Mouse (Mus musculus): ENCODE measurements at regions not wholly inside any gene's neighbourhood (a gene's known extent, or its start where the extent isn't known, plus 50 kb on each side); places are given as distances from the start of the nearest gene placed in this dataset.

DNA sequence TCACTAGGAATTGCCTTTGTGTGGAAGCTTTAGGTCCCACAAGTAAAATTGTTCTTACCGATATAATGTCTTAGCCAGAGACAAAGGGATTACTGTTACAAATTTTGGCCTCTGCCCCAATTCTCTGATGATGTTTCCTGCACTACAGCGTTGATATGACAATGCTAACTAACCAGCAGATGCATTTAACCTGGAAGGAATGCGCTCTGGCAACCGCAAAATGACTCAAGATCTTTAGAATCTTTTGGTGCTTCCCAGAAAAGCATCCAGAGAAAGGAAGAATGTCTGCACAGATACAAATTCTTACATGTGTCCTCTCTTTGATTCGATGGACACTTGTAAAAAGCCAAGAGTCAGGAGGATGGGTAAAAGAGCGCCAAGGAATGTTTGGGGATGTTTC is 221.3 kb downstream of the Mtx2 start:
- H3K36me3 ChIP-seq: no peaks in the 10 kb centered on the region
- no peak overlapping the region for H3K4me3 ChIP-seq
- H3K9me3 ChIP-seq (replicated peaks): no peaks in the 10 kb centered on the region
- 0 out of 2 replicates have a peak, but pooled peaks cover 3% of the 10 kb centered on the region for H3K4me1 ChIP-seq
- no peak for DNase-seq (ENCODE audit: low spot score)
- H3K27ac ChIP-seq (replicated peaks): no peak overlapping the region
- no peaks in the 10 kb centered on the region for H3K27me3 ChIP-seq (ENCODE audit: low read depth, poor library complexity, severe bottlenecking)
- 85% methylated on average over 6 of the region's 6 CpGs for WGBS

DNA sequence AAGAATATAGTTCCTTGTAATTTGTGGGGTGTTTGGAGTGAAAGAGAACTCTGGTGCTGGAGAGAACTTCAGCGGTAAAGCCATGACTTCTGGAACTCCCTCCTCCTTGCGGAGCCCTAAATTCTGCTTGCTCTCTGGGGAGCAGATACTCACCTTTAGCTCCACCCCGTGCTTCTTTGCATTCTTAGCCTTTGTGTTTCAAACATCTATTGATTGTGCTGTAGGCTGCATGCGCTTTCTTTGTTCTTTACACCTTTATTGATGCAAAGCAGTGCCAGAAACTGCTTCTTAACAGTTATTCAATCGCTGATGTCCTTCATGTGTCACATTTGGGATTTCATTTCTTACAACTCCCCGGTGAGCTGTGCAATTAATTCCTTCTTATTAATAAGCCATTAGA is 222.5 kb downstream of the Mtx2 start:
- H3K36me3 ChIP-seq: no peaks in the 10 kb centered on the region
- 39% methylated on average over 6 of the region's 6 CpGs for WGBS
- no peak overlapping the region for H3K4me3 ChIP-seq
- 0 out of 2 replicates have a peak, but pooled peaks cover 3% of the 10 kb centered on the region for H3K4me1 ChIP-seq
- H3K9me3 ChIP-seq (replicated peaks): no peaks in the 10 kb centered on the region
- no peak for DNase-seq (ENCODE audit: low spot score)
- H3K27ac ChIP-seq (replicated peaks): no peak overlapping the region
- no peaks in the 10 kb centered on the region for H3K27me3 ChIP-seq (ENCODE audit: low read depth, poor library complexity, severe bottlenecking)

DNA sequence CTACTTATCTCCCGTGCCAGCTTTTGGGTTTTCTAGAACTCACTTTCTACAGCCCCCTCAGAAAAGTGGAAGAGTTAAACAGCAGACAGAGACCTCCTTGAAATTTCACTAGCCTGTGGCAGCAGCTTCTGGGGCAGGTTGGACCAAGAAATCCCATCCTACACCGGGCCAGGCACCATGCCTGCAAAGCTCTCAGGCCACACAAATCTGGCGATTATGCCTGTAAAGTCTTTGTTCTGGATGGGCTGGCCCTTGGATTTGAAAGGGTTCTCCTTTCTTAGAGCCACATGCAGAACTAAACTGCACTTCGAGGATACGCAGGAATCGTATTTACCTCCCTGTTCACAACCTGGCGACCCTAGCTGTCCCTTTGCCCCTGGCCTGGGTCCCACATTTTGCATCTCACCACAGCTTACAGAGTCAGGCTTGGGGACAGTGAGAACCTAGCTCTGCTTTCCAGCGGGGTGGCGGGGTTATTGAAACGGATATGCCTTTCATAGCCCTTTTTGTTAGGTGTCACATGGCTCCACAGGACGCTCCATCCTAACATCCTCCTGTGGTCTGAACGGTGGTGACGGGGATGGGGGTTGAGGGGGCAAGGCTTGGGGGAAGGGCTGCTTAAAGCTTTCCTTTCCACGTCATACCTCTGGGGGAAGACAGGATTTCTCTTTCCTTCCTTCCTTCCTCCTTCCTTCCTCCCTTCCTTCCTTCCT is 229.0 kb downstream of the Mtx2 start:
- 25% methylated on average over 14 of the region's 14 CpGs for WGBS
- peak; percentile 47 for DNase-seq (ENCODE audit: low spot score)
- H3K4me1 ChIP-seq: peaks cover 8% of the 10 kb centered on the region
- peak overlapping the region; percentile 51 for H3K4me3 ChIP-seq
- no peaks in the 10 kb centered on the region for H3K9me3 ChIP-seq (replicated peaks)
- H3K27ac ChIP-seq (replicated peaks): peak overlapping the region; percentile 70
- peaks cover 34% of the 10 kb centered on the region for H3K27me3 ChIP-seq (ENCODE audit: low read depth, poor library complexity, severe bottlenecking)
- H3K36me3 ChIP-seq: no peaks in the 10 kb centered on the region

DNA sequence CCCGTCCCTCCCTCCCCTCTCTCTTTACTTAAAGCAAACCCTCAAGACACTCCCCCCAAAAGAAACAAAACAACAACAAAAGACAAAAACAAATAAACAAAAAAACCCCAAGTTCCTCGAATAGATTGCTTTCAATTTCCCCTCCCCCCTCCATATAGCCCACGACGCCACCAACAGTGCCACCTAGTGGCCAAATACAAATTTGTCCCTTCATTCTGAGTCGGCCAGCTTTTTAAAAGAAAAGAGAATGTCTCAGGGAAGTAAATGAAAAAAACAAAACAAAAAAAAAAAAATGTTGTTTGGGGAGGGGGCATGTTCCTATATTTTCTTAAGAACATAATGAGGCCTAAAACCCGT is 229.6 kb downstream of the Mtx2 start:
- H3K36me3 ChIP-seq: no peaks in the 10 kb centered on the region
- H3K27ac ChIP-seq (replicated peaks): peak overlapping the region; percentile 70
- H3K4me3 ChIP-seq: peak overlapping the region; percentile 51
- 0% methylated on average over 6 of the region's 6 CpGs for WGBS
- peaks cover 39% of the 10 kb centered on the region for H3K27me3 ChIP-seq (ENCODE audit: low read depth, poor library complexity, severe bottlenecking)
- peak; percentile 52 for DNase-seq (ENCODE audit: low spot score)
- H3K9me3 ChIP-seq (replicated peaks): no peaks in the 10 kb centered on the region
- H3K4me1 ChIP-seq: peaks cover 12% of the 10 kb centered on the region

DNA sequence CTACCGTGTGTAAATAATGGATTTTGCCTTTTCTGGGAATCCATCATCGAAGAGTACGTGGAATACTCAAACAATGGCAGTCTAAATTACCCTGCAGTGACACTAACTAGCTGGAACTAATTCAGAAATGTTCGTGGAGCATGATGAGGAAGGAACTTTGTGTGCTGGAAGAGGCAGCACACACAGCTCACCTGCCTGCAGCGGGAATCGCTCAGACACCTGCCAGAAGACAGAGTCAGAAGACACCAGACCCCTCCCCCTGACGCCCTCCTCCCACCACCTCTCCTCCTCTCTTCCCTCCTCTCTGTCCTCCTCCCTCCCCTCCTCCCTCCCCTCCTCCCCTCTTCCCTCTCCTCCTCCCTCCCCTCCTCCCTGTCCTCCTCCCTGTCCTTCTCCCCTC is 235.4 kb downstream of the Mtx2 start:
- Histone ChIP-seq H3K4me1 (peaks cover 36% of the 10 kb centered on the region), H3K27me3 (ENCODE audit: low read depth, poor library complexity, severe bottlenecking) (peaks cover 32% of the 10 kb centered on the region), H3K9me3 (replicated peaks) (no peaks in the 10 kb centered on the region), H3K4me3 (no peak overlapping the region), H3K27ac (replicated peaks) (no peak overlapping the region), H3K36me3 (no peaks in the 10 kb centered on the region)
- no peak for DNase-seq (ENCODE audit: low spot score)
- 64% methylated on average over 7 of the region's 7 CpGs for whole genome bisulfite sequencing

DNA sequence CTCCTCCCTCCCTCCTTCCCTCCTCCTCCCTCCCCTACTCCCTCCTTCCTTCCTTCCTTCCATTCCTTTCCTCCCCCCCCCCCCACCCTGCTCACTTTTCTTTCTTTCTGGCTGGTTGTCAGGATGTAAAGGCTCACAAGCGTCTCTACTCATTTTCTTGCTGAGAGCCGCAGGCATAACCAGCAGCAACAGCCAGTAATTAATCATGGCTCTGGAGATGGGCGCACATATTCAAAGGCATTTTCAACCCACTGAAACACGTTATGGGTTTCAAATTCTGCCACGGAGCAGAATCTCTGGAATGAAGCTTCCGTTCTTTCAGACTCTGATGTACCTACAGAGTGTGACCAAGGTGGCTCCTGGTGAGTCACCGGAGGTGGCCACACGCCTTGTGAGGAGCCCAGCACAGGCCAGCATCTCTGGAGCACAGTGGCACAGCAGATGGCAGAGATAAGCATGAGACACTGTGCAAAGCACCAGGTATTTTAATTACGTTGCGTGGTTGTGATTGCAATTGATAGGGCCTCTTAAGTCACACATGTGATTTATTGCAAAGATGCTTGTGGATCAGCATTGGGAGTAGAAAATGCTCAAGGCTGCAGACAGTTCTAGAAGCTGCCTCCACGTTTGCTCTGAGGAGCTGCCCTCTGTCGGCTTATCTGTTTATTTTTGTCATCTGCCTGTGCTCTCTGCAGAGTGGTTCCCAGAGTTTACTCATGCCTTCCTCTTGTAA is 236.0 kb downstream of the Mtx2 start:
- Histone ChIP-seq H3K9me3 (replicated peaks) (no peaks in the 10 kb centered on the region), H3K4me1 (peaks cover 36% of the 10 kb centered on the region), H3K4me3 (no peak overlapping the region), H3K27ac (replicated peaks) (no peak overlapping the region), H3K27me3 (ENCODE audit: low read depth, poor library complexity, severe bottlenecking) (peaks cover 26% of the 10 kb centered on the region), H3K36me3 (no peaks in the 10 kb centered on the region)
- WGBS: 77% methylated on average over 12 of the region's 12 CpGs
- DNase-seq (ENCODE audit: low spot score): no peak

DNA sequence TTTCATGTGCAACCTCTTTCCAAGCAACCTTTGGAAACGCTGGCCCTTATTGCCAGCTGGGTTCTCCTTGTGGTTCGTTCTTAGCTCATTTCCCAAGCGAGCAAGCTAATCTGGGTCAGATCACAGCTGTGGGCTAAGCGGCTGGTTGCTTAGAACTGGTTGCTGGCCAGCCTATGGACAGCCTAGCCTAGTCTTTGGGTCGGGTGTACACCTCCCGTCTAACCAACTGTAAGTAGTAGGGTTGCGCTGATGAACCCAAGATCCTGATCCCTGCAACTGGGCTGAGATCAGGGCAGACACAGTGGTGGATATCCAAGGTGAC is 236.5 kb downstream of the Mtx2 start:
- peaks cover 36% of the 10 kb centered on the region for H3K4me1 ChIP-seq
- no peak overlapping the region for H3K4me3 ChIP-seq
- DNase-seq (ENCODE audit: low spot score): no peak
- peaks cover 22% of the 10 kb centered on the region for H3K27me3 ChIP-seq (ENCODE audit: low read depth, poor library complexity, severe bottlenecking)
- H3K9me3 ChIP-seq (replicated peaks): no peaks in the 10 kb centered on the region
- WGBS: 91% methylated on average over 7 of the region's 7 CpGs
- no peaks in the 10 kb centered on the region for H3K36me3 ChIP-seq
- H3K27ac ChIP-seq (replicated peaks): no peak overlapping the region

DNA sequence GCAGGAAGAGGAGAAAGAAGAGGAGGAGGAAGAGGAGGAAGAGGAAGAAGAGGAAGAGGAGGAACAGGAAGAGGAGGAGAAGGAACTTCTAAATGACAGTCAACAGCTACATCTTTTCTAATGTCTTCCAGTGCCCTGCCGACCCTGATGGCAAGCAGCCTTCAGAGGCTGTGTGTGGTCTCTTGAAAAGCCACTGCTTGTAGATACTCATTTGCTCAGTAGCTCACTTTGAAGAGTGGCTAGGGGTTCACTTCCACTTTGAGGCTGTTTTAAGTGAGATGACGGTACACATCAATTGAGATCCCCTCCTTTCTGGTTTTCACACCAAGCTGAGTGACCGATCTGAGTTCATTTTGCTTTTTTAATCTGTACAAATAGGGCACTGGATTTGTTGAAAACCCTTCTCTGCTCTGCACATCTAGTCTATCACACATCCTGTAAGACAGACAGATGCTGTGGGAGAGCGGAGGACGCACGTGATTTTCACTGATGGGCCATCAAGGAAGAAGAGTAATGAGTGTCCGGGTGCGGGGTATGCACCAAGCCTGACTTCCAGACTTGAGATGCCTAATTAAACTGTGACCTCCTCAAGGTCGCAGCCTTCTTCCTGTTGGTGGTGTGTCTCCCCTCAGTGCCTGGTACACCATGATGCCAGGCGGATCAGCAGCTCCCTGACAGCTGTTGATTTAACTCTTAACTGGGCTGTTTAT is 239.0 kb downstream of the Mtx2 start:
- H3K9me3 ChIP-seq (replicated peaks): no peaks in the 10 kb centered on the region
- 86% methylated on average over 10 of the region's 10 CpGs for WGBS
- H3K4me3 ChIP-seq: no peak overlapping the region
- H3K36me3 ChIP-seq: no peaks in the 10 kb centered on the region
- peaks cover 35% of the 10 kb centered on the region for H3K4me1 ChIP-seq
- no peak overlapping the region for H3K27ac ChIP-seq (replicated peaks)
- no peak for DNase-seq (ENCODE audit: low spot score)
- H3K27me3 ChIP-seq (ENCODE audit: low read depth, poor library complexity, severe bottlenecking): peaks cover 12% of the 10 kb centered on the region

DNA sequence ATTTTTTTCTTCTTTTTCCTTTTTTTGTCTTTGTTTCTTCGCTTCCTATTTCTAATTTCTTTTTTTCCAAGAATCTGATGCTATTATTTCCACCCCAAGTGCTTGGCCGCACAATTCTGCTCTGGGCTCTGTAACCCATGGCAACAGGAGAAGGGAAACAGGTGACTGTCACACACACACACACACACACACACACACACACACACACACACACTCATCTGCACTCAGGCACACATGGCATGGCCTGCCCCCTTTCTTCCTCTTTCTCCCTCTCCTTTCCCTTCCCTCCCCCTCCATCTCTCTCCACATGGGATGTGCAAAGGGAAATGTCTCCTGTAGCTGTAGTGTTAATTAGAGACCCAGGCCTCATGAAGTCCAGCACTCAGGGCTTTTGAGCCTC is 239.7 kb downstream of the Mtx2 start:
- H3K27ac ChIP-seq (replicated peaks): no peak overlapping the region
- H3K4me3 ChIP-seq: no peak overlapping the region
- H3K4me1 ChIP-seq: peaks cover 29% of the 10 kb centered on the region
- DNase-seq (ENCODE audit: low spot score): no peak
- H3K9me3 ChIP-seq (replicated peaks): no peaks in the 10 kb centered on the region
- no peaks in the 10 kb centered on the region for H3K36me3 ChIP-seq
- H3K27me3 ChIP-seq (ENCODE audit: low read depth, poor library complexity, severe bottlenecking): peaks cover 4% of the 10 kb centered on the region
- WGBS: 67% methylated on average over 2 of the region's 2 CpGs

DNA sequence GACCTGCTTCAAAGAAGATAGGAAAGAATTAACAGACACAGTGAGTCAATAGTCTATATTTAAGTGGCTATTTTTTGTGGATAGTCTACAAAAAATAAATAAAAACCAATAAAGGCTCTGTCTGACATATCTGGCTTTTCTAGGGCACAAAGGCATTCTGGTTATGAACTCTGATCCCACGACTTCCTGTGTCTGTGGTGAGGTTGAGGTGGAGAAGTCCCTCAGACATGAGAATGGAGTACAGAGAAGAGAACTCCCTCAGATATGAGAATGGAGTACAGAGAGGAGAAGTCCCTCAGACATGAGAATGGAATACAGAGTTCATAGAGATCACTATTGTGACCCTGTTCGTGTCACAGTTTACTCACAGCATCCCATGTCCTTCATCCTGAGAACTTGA is 243.7 kb downstream of the Mtx2 start:
- Histone ChIP-seq H3K4me1 (peaks cover 17% of the 10 kb centered on the region), H3K27me3 (ENCODE audit: low read depth, poor library complexity, severe bottlenecking) (no peaks in the 10 kb centered on the region), H3K4me3 (no peak overlapping the region), H3K9me3 (replicated peaks) (no peaks in the 10 kb centered on the region), H3K36me3 (no peaks in the 10 kb centered on the region), H3K27ac (replicated peaks) (no peak overlapping the region)
- no peak for DNase-seq (ENCODE audit: low spot score)
- 81% methylated on average over 2 of the region's 2 CpGs for WGBS

DNA sequence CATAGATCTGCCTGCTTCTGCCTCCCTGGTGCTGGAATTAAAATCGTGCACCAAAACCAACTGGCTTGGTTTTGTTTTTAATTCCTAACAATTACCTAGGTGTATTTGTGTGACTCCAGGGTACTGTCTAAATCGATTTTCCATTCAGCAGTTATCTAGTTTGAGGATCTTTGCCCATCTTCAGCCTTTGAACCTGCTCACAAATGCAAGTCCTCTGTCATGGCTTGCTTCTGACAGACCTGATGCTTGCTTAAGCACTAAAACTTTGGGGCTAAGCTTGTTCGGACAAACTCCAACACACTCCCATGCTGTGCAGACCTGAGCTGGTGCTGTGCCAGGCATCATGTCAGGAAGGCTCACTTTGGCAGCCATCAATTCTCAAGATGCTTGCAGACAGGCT is 246.4 kb downstream of the Mtx2 start:
- no peak overlapping the region for H3K27ac ChIP-seq (replicated peaks)
- H3K9me3 ChIP-seq (replicated peaks): no peaks in the 10 kb centered on the region
- H3K27me3 ChIP-seq (ENCODE audit: low read depth, poor library complexity, severe bottlenecking): no peaks in the 10 kb centered on the region
- peaks cover 8% of the 10 kb centered on the region; the same call in 1 of the 2 replicates for H3K4me1 ChIP-seq
- no peak overlapping the region for H3K4me3 ChIP-seq
- H3K36me3 ChIP-seq: no peaks in the 10 kb centered on the region
- no peak for DNase-seq (ENCODE audit: low spot score)
- WGBS: 82% methylated on average over 3 of the region's 3 CpGs

DNA sequence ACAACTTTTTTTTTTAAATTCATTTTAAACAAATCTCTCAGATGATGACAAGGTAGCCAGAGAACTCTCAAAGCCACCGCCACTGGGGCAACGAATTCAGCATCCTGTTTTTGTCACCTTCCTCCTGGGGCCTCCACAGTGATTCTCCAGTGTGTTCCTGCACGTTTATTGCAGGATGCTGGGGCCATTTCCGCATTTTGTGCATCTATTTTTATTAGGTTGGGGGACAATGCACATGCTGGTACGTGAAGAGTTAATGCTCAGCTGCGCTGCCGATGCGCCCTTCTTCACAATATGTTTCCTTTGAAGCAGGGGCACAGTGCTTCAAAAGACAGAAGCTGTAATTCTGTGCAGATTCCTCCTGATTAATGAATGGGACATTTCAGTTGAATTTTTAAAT is 246.9 kb downstream of the Mtx2 start:
- WGBS: 67% methylated on average over 8 of the region's 8 CpGs
- no peak for DNase-seq (ENCODE audit: low spot score)
- Histone ChIP-seq H3K27ac (replicated peaks) (no peak overlapping the region), H3K36me3 (no peaks in the 10 kb centered on the region), H3K4me1 (peaks cover 8% of the 10 kb centered on the region; the same call in 1 of the 2 replicates), H3K27me3 (ENCODE audit: low read depth, poor library complexity, severe bottlenecking) (no peaks in the 10 kb centered on the region), H3K4me3 (no peak overlapping the region), H3K9me3 (replicated peaks) (no peaks in the 10 kb centered on the region)

DNA sequence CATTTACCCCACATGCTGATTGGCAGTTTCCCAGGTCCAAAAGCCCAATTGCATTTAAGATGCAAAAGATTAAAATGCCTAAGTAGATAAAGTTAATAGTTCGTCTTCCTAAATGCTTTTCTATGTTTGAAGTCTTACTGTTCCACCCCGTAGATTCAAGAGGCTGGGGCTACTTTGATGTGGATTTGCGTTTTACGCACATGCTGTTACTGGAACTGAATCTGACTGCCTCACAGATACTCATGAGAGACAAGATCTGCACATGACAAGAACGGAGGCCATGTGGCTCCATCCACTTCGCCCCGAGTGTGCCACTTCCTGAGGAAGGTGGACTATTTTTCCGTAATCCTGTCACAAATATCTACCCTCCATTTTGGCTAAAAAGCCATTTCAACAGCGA is 247.6 kb downstream of the Mtx2 start:
- H3K4me1 ChIP-seq: peaks cover 8% of the 10 kb centered on the region; the same call in 1 of the 2 replicates
- DNase-seq (ENCODE audit: low spot score): no peak
- H3K27me3 ChIP-seq (ENCODE audit: low read depth, poor library complexity, severe bottlenecking): no peaks in the 10 kb centered on the region
- no peak overlapping the region for H3K4me3 ChIP-seq
- H3K36me3 ChIP-seq: no peaks in the 10 kb centered on the region
- 85% methylated on average over 9 of the region's 9 CpGs for WGBS
- H3K9me3 ChIP-seq (replicated peaks): no peaks in the 10 kb centered on the region
- H3K27ac ChIP-seq (replicated peaks): no peak overlapping the region
